Mouse (Mus musculus): ENCODE measurements at regions not wholly inside any gene's neighbourhood (a gene's known extent, or its start where the extent isn't known, plus 50 kb on each side); places are given as distances from the start of the nearest gene placed in this dataset.

- no peak for ATAC-seq (ENCODE audit: insufficient number of reproducible peaks, low FRiP score, low TSS enrichment)
These were observed 479.9 kb upstream of the Marcks start for GRCm38 (mm10) chr10:37618606-37619005.

DNA sequence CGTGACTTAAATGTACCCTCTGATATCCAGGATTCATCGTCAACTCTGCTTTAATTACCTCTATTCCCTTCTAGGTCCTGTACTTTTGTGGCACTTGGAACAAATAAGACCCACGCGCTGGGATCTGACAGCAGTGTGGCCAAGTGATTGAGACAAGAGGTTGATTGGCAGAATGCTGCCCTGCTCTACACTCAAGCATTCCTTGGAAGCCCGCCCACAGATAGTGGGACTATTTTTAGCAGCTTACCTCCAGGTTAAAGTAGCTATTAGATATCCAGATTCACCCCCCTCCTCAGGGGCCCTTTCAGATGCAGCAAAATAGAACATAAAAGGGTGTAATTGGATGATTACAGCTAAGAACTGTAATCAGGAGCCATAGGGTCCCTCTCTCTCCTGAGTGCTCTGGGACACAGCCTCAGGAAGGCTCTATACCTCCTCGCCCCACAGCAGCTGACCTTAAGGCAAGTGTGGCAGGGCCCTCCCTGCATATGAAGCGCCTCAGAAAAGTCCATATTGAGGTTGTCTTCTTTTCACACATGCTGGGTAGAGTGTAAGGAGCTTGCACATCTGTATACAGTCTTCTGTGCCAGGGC, 479.1 kb upstream of the Marcks start:
- no peak for ATAC-seq (ENCODE audit: insufficient number of reproducible peaks, low FRiP score, low TSS enrichment)

DNA sequence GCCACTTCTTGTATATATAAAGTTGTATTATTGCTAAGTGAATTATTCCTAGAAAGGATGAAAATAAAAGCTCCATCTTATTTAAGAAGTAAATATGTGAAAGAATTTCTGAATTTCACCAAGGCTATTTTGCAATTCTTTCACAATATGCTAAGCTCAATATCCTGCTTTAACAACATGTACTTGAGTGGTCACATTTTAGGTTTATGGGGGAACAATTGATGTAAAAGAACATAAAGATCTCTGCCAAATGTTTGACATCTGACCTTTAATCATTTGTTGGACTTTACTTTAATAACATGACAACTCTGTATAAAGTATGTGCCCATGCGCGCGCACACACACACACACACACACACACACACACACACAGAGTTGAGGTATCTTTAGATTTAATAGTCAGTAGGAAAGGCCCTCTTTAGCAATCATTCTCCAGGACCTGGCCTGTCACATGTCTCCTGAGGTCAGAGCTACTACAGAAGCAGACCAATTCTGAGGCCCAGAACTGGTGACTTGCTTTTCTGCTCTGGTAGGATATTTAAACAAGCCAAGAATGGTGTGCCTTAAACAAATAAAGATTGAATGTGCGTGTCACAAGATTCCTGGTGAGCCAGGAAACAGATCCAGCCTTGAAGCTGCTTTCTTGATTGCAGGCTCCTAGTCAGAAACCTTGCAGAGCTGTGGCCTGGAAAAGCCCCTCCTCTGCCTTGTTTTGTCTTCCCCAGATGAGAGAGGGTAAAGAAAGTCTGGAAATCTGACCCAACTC, 477.4 kb upstream of the Marcks start:
- no peak for ATAC-seq (ENCODE audit: insufficient number of reproducible peaks, low FRiP score, low TSS enrichment)

- ATAC-seq (ENCODE audit: insufficient number of reproducible peaks, low FRiP score, low TSS enrichment), result no peak
These were observed 475.2 kb upstream of the Marcks start for GRCm38 (mm10) chr10:37613936-37614335.

GRCm38 (mm10) chr10:37603529-37603928, 464.8 kb upstream of the Marcks start:
- ATAC-seq (ENCODE audit: insufficient number of reproducible peaks, low FRiP score, low TSS enrichment), result no peak

- ATAC-seq (ENCODE audit: insufficient number of reproducible peaks, low FRiP score, low TSS enrichment), result no peak
These were observed 464.2 kb upstream of the Marcks start for GRCm38 (mm10) chr10:37602936-37603335.

GRCm38 (mm10) chr10:37589889-37590288, 451.2 kb upstream of the Marcks start:
- ATAC-seq (ENCODE audit: insufficient number of reproducible peaks, low FRiP score, low TSS enrichment), result peak; percentile 87

DNA sequence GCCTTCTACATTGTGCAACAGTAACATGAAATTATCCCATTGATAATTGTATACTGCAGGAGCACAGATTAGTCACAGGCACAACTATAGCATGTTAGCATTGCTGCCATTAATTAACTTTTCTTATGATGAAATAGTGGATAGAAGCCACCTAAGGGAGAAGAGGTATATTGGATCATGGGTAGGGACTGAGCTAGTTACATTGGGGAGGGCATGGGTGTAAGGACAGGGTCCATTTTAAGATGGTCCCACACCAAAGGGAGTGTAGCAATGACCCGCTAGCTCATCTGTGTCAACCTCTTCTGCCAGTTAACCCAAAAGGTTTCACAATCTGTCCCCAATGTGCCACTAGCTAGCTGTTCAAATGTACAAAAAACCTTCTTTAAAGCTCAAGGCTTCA, 450.3 kb upstream of the Marcks start:
- no peak for ATAC-seq (ENCODE audit: insufficient number of reproducible peaks, low FRiP score, low TSS enrichment)

- no peak for ATAC-seq (ENCODE audit: insufficient number of reproducible peaks, low FRiP score, low TSS enrichment)
These were observed 432.5 kb upstream of the Marcks start for GRCm38 (mm10) chr10:37571171-37571570.

DNA sequence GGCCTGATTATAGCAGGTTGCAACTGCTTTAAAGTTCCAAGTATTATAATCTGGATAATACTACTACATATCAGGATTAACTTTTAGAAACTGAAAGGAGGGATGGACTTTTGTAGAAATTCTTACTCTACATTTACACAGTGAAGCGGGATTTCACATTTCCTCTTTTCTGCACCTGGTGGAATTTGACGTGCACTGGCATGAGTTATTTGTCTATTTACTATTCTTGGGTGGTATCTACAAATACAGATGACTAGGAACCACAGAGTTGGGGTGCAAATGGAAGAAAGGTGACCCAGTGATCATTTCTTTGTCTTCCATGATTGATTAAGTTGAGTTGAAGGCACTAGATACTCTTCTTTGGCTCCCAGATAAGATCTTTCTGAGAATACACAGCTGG, 423.0 kb upstream of the Marcks start:
- ATAC-seq (ENCODE audit: insufficient number of reproducible peaks, low FRiP score, low TSS enrichment), result no peak

DNA sequence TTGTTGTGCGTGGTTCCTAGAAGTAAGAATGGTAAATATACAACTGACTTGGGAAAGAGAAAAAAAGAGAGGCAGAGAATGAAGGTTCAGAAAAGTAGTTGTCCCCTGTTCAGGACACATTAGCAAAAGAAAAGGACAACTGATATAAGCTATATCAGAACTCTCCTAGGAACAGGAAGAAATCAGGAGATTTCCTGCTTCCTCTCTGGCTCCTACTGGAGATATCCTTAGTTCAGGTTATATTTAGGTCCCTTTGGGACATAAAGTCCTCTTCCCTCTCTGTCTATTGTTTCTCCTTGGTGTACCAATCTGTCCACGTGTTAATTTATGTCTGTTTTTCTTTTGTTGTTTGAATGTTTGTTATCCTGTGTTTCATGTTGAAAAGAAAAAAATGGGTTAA, 410.7 kb upstream of the Marcks start:
- no peak for ATAC-seq (ENCODE audit: insufficient number of reproducible peaks, low FRiP score, low TSS enrichment)

DNA sequence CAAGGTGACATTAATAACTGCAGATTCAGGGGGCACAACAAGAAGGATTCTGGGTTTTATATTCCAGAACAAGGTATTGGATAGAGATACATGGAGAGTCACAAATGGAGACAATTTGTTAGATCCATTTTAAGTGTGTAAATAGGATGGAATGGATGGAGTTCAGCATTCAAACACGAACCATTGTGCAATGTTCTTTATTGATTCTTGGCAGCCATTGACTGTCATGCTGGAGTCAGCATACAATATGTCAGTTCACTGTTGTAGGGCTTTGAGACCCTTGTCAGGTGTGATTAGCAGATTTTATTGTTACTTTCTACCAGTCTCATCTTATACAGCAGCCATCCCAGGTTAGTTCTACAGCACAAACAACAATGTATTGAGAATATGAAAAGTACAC, 402.0 kb upstream of the Marcks start:
- no peak for ATAC-seq (ENCODE audit: insufficient number of reproducible peaks, low FRiP score, low TSS enrichment)

GRCm38 (mm10) chr10:37505966-37506615, 367.4 kb upstream of the Marcks start:
- no peak for ATAC-seq (ENCODE audit: insufficient number of reproducible peaks, low FRiP score, low TSS enrichment)

GRCm38 (mm10) chr10:37504468-37504867, 365.7 kb upstream of the Marcks start:
- ATAC-seq (ENCODE audit: insufficient number of reproducible peaks, low FRiP score, low TSS enrichment), result no peak

DNA sequence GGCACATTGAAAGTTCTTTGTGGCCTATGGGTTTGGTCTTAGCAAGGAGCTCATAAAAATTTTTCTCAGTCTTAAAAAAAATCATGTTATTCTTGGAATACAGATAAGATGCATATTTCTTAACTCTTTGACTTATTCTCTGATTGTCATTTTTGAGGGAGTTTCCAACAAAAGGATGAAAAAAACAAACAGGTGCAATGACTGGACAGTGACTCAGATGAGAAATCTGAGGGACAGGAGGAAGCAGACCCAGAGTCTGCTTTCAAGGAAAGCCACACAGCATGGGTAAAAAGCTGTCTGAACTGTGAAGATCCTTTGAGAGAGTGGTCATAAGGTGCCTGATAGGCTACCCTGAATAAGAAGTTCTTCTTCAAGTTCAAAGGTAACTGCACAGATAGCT, 363.8 kb upstream of the Marcks start:
- ATAC-seq (ENCODE audit: insufficient number of reproducible peaks, low FRiP score, low TSS enrichment), result no peak

DNA sequence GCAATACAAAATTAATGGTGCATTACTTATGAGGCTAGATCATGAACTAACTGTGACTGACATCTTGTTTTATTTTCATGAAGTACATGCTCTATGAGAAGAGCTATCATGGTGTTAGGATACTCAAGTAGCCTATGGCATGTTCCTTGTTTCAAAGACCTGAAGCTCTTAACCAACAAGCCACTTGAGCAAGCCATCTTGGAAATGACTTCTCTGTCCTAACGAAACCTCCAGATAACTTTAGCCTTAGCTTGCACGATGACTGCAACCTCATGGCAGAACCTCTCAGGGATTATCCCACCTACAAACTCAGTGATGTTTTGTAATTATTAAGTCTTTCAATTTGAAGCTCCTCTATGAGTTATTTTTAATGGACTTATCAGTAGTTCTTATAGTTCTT, 362.3 kb upstream of the Marcks start:
- ATAC-seq (ENCODE audit: insufficient number of reproducible peaks, low FRiP score, low TSS enrichment), result no peak

- ATAC-seq (ENCODE audit: insufficient number of reproducible peaks, low FRiP score, low TSS enrichment), result no peak
These were observed 356.7 kb upstream of the Marcks start for GRCm38 (mm10) chr10:37495467-37495866.

- no peak for ATAC-seq (ENCODE audit: insufficient number of reproducible peaks, low FRiP score, low TSS enrichment)
These were observed 355.9 kb upstream of the Marcks start for GRCm38 (mm10) chr10:37494552-37495166.

- ATAC-seq (ENCODE audit: insufficient number of reproducible peaks, low FRiP score, low TSS enrichment), result no peak
These were observed 355.4 kb upstream of the Marcks start for GRCm38 (mm10) chr10:37494098-37494497.

GRCm38 (mm10) chr10:37484311-37485023, 345.7 kb upstream of the Marcks start:
- no peak for ATAC-seq (ENCODE audit: insufficient number of reproducible peaks, low FRiP score, low TSS enrichment)

- ATAC-seq (ENCODE audit: insufficient number of reproducible peaks, low FRiP score, low TSS enrichment), result no peak
These were observed 344.8 kb upstream of the Marcks start for GRCm38 (mm10) chr10:37483521-37483920.
